Mouse (Mus musculus) forelimb bud, embryonic 11.5 days (tissue): ENCODE results near the gene Ube2q1.
"Not testable (repeated sequence)": the region's sequence is repeated elsewhere in the genome, so short reads cannot be mapped to it uniquely, and the experiment has no call there.

ENCODE experiments used
- DNase-seq: peaks from one replicate; pipeline ENCODE4 v3.0.0-alpha.2; 2012; ENCODE audit warnings: low read depth, low spot score

Gene Ube2q1

DNA sequence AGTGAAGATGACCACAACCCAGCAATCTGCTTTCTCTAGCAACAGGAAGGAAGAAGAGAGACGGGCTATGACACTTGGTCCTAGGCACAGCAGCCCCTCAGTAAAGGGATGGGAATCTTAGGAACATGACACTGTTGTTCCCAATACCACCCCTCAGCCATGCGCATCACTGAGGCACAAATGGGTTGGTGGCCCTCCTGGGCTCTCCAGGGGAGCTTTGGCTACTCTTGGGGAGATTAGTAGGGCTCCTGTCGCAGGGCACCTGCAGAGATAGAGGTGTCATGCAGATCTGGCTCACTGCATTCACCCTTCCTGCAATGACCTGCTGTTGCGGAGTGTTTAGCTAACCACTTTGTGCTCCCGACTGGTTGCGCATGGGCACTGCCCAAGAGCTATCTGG lies 12.9 kb downstream of the Ube2q1 start:
- no peak for DNase-seq

DNA sequence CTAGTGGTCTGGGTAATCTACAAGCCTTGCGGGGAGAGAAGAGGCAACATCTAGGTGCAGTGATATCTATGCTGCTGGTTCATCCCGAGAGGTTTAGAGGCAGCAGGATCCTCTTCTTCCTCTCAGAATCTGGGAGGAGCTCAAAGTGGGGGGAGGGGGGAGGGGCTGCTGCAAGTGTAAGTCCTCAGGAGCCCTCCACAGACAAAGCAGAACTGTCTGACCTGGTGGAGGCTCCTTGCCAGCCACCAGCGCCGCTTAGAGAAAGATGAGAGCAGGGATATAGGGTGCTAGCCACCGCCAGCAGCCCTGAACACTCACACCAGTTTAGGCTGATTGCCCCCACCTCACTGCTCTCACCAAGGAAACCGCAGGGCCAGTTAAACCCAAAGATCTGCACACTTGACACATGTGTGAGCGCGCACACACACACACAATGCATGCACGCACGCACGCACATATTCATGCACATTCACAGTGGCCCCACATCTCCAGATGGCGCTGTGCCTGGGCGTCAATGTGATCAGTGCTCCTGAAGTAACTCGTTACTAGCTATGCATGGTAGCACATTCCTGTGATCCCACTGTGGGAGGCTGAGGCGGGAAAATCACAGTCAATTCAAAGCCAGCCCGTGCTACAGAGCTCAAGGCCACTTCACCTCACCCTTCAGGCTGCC lies 15.4 kb downstream of the Ube2q1 start:
- DNase-seq: no peak

DNA sequence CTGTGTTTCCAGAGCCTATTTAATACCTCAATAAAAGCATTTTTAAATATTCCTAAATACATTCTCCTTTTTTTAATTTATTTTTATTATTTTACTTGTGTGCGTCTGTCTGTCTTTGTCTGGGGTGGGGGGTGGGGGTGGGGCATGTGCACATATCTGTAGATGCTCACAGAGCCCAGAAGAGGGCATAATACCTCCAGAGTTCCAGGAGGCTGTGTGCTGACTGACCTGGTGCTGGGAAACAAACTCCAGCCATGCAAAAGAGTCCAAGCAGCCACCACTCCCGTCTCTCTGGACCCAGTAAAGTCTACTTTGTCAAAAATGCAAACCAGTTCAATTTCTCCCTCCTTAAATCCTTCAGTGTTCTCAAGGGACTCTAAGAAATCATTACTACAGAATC lies 21.2 kb downstream of the Ube2q1 start:
- no peak for DNase-seq

DNA sequence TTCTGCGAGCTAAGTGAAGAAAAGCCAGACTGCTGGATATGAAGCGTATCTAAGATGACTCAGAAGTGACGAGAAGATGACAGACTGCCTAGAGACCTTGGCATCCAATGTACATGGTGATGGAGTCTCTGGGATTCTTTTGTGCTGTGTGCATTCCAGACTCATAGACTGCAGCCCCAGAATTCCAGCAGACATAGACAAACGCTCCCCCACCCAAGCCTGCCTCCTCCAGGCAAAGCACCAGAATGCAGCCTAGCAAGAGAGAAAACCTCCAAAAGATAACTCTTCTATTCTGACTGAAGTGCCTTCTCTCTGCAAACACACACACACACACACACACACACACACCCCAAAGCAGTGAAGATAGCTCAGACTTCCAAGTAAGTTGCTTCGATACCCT lies 22.3 kb downstream of the Ube2q1 start:
- DNase-seq: no peak

DNA sequence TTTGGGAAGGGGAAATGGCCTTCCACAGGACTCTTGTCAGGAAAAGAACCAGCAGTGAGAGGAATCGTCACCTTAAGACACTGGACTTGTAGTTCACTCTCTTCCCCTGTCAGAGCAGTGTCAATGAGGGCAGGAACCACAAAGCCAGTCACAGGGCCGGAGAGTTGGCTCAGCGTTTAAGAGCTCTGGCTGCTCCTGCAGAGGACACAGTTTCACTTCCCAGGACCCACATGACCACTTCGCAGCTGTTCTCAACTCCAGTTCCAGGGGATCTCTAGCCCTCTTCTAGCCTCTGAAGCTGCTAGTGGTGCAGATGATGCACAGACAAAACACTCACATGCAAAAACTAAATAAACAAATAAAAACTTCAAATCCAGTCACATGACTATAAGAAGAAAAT lies 22.9 kb downstream of the Ube2q1 start:
- no peak for DNase-seq

DNA sequence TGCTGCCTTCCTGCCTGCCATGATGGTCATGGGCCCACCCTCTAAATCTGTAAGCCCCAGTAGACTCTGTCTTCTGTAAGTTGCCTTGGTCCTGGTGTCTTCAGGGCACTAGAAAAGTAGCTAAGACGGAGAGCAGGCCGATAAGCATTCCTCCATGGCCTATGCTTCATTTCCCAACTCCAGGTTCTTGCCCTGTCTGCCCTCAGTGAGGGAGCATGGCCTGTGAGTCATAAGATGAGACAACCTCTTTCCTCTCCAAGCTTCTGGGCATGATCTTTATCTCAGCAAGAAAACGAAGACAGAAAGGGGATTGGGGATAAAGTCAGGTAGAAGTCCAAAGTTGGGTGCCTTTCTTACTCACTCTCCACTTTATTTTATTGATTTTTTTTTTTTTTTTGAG lies 25.1 kb downstream of the Ube2q1 start:
- no peak for DNase-seq

DNA sequence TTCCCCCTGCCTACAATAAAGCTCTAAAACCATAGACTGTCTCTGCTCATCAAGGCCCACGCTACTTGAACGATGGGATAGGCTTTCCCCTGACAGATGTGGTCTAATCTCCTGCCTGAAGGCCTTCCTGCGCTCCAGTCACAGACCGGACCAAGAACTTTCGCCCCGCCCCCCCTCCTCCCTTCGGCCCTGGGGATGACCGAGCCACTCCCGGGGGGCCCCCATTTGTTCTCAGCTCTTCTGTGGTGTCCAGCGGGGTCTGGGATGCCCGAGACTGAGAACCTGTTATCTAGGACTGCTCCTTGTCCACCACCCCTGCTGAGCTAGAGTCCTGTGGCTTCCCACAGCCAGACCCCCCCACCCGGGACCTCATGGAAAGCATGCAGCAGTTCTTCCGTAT lies 26.1 kb downstream of the Ube2q1 start:
- DNase-seq: no peak

DNA sequence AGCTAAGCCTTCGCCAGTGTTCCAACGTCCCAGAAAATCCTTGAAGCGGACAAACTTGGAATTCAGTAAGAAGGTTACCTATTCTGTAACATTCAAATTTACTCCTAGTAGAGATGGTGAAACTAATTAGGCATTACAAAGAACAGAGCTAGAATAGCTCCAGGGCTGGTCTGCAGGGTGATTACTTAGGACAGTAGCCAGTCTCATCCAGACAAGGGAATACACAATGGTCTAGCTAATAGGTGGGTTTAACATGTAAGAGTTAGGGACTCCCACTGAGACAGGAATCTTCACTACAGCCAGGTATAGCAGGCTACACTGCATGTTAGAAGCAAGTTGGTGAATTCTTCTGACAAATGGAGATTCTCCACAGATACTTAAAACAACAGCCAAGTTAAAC lies 26.7 kb downstream of the Ube2q1 start:
- DNase-seq: not testable (repeated sequence)

DNA sequence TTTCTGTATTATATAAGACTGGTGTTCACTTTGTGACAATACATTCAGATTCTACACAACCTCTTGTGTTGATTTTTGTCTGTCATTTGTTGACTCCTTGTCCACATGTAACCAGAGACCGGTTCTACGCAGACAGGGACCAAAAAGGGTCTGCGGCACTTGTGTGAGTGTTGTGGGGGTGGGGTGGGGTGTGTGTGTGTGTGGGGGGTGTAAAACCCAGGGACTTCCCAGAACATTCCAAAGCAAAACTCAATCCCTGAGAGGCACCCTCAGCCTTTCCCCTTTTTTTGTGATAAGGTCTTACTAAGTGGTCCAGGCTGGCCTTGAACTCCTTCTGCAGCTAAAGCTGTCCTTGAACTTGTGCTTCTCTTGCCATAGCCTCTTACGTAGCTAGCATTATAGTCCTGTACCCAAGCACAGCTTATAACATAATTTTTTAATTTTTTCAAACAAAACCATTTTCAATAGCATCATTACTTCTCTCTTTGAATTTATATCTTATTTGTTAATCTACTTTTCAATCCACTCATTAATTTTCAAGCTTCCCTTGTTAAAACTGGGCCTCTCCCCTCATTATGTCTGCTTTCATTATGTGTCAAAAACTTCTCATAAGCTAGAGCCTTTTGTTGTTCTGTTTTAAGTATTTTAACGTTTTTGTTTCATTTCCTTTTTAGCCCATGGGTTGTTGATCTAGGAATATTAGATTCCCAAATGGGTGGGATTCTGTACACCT lies 27.5 kb downstream of the Ube2q1 start:
- DNase-seq: no peak

DNA sequence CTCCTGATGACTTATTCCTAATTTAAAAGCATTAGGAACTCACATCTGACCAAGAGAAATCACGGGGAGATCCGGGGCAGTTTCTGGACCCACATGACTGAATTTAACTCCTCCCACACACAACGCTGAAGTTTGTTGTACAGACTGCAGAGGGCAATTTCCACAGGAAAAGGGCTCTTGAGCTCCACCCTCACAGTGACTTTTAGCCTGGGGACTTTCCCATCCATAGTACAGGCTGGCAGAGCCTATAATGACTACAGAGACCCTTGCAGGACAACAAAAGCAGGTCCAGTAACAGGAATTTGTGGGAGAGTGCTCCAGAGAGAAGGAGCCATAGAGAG lies 28.1 kb downstream of the Ube2q1 start:
- no peak for DNase-seq

DNA sequence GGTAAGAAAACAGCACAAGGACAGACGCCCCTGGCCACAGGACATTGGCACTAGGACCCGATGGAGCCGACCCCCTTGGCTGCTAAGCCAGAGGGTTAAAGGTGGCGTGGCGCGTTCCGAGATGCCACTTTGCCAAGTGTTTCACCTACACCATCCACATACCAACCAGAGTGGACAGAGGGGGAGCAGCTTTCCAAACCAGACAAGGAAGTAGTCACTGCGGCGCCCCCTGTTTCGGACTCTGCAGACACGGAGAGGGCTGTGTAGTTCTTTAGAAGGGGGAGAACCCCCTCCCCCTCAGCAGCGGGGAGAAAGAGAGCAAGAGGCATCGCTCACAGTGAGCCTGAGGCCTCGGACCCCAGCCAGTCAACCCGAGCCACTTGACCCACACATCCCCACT lies 29.5 kb downstream of the Ube2q1 start:
- DNase-seq: no peak

DNA sequence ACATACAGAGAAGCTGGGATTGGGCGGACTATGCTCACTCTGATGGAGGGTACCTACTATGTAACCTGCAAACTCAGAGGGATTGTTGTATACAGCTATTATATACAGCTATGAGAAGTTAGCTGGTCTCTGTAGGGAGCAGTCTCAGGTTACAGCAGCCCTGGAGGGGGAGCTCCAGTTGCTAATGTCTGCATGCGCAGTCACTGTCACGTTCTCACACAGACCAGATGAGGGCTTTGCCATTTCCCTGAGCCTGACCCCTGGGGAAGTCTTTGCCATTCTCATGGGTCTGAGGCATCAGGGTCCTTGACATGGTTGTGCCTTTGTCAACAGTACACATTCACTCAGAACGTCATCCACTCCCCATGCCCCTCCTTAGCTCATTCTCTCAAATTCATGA lies 31.8 kb downstream of the Ube2q1 start:
- DNase-seq: no peak

DNA sequence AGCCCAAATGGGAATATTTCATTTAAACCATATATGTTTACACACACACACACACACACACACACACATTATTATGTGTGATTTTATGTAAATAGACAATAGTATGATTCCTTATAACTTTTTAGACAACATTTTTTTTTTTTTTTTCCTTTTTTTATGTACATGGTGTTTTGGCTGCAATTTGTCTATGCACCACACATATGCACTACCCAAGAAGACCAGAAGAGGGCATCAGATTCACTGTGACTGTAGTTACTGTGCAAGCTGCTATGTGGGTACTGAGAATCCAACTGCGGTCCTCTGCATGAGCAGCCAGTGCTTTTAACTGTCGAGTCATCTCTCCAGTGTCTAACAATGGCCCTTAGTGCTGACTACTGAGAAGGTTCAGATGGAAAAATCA lies 33.3 kb downstream of the Ube2q1 start:
- DNase-seq: no peak

DNA sequence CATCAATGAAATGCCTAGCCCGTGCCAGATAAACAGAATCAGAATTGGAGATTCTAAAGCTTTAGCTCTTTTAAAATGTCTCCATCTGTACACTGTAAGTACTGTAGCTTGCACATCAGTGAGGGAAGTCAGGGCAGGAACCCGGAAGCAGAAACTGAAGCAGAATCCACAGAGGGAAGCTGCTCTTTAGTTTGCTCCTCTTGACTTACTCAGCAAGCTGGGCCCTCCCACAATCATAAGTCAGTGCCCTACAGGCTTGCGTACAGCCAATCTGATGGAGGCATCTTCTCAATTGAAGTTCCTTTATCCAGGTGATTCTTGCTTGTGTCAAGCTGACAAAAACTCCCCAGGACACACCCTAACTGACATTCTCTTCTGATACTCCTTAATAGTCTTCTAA lies 33.8 kb downstream of the Ube2q1 start:
- DNase-seq: no peak

DNA sequence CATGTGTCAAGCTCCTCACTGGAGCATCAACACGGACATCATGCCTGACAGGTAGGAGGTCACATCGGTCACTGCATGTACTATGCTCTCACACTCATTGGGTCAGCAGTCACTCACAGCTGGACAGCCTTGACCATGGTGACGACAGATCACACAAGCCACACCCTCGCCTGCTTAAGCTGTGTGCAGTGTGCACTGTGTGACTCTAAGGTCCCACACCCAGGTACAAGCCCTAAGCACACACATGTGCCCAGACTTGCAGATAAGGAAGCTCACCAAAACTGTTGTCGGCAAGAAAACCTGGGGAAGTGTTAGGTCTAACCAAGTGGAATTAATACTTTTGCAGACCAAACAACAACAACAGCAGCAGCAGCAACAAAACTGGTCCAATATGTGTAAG lies 34.5 kb downstream of the Ube2q1 start:
- DNase-seq: no peak

DNA sequence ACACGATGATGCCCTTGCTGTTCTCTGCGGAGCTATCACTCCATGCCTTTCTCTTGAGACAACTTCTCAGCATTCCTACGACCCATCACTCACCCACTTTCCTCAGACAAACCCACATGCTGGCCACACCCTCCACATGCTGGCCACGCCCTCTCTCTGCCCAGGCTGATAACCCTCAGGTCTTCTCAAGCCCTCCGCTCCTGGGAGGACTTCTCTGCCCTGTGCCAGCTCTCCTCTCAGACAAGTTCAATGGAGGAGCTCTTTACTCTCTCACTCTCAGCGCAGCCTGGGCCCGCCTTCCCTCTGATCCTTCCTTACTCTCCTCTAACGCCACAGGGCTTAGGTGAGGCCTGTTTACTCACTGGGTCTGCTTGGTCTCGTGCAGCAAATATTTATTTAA lies 35.2 kb downstream of the Ube2q1 start:
- DNase-seq: no peak

DNA sequence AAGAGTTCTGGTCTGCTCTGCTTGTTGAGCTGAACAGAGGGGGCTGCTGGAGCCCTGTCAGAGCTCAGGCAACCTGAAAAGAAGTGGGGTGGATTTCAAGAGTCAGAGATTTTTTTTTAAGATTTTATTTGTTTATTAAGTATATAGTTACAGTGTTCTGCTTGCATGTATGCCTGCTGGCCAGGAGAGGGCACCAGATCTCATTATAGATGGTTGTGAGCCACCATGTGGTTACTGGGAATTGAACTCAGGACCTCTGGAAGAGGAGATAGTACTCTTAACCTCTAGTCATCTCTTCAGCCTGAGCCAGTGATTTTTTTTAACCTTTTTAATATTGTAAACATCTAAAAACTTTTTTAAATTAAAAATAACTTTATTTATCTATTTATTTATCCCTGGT lies 37.4 kb downstream of the Ube2q1 start:
- DNase-seq: no peak

DNA sequence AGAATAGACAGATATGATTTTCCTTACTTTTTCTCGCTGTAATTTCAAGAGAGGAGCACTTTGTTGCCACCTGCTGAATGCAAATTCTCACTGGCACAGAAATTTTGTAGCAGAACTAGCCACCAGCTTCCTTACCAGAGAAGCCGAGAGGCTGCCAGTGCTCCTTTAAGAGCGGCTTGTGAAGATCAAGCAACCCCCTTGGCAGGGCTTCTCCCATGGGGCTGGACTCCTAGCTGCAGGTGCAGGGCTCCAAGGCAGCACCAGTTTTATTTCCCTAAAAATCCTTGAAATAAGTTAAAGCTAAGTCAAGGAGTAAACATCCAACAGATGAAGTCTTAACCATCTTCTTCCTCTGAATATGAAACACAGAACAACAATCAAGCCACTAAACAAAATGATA lies 38.8 kb downstream of the Ube2q1 start:
- DNase-seq: no peak

DNA sequence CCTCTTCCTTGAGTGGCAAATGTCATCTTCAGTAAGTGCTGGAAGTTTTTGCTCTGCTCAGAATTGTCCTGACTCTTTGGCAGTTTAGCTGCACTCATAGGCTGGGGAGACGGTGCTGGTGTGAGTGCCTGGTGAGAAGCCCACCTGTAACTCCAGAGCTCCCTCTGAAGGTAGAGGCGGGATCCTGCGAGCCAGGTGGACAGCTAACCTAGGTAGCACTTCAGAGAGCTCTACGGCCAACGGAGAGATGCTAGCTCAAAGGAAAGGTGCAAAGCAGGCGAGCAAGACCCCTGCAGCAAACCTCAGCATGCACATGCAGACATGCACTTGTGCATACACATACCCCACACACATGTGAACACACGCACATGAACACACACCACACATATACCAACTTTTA lies 40.6 kb downstream of the Ube2q1 start:
- DNase-seq: no peak

DNA sequence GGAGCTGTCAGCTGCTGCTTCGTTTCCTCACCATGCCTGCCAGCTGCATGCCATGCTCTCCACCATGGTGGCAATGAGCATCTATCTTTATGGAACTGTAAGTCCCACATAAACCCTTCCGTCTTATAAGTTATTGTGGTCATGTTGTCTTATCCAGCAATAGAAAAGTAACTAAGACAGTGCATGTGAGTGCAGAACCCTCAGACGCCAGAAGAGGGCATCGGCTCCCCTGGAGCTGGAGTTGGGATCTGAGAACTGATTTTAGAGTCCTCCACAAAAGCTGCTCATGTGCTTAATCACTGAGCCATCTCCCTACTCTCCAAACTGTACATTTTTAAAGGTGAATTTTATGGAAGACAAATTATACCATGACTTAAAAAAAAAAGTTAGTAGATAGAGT lies 43.6 kb downstream of the Ube2q1 start:
- no peak for DNase-seq

DNA sequence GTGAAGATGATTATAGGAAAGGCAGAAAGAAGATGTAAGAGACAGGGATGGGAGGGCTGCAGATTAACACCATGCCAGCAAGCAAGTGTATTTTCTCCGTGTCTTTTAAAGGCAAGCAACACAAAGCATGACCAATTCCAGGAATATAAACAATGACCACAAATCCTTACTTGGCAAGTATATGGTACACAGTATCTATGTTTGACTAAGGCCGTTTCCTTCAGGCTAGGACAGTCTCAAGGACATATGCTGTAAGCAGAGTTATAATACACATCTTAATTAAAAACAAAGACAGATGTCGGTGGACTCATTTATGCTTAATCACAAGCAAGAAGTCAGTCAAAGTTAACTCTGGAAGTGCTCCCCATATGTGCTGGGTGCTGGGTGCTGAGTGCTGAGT lies 45.2 kb downstream of the Ube2q1 start:
- no peak for DNase-seq

DNA sequence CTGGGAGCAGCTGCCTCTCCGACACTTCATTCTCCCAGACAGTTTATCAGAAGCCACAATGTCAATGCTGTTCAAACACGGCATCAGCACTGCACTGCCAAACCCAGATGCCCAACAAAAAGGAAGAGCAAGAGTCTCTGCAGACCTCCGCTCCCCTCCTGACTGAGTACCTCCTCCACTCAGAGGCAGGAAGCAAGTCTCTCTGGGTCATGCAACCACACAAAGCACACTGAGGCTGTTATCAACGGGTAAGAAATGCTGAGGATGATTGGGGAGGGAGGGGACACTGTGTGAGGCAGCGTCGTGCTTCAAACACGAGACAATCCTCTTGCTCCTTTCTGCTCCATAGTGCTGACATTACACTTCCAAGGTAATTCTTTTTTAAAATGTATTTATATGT lies 46.5 kb downstream of the Ube2q1 start:
- no peak for DNase-seq

DNA sequence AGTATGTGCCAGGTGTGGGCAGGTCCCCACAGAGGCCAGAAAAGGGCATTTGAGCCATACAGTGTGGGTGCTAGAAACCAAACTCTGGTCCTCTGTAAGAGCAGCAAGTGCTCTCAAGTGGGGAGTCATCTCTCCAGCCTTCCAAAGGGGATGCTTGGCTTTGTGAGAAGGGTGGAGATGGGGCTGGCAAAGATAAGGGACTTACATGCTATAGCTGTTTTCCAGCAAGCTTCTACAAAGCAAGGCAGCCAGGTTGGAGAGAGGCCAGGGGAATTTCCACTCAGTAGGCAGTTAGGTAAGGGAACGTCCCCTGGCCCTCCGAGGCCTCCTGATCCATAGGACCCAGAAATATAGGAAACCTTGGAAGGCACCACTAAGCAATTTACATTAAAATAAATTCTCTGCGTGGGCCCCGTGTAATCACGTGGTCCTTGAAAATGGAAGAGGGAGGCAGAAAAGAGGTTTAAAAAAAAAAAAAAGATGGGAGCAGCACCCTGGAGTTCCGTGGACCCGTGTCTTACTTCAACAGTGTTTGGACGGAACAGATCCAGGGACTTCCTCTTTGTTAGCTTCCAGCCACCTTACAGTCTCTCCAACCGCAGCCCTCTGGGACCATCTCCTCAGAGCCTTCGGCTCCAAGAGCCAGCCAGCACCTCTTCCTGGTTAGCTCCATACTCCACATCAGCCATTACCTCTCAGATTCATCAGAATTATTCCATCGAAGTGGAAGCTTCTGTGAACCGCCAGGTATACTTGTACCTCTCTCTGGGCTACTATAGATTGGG lies 47.1 kb downstream of the Ube2q1 start:
- no peak for DNase-seq
